Mouse (Mus musculus) heart, postnatal 4 days (tissue): Measurements from ENCODE around the gene Capg. TPM values are rescaled to one million over a fixed set of nuclear protein-coding genes. Genes with fewer than 3 reads are reported as not detected.

Source experiments
- DNase-seq: peaks from one replicate; pipeline ENCODE4 v3.0.0; 2021
- total RNA-seq, 2 experiments: library from RNA; stranded (reverse); gene quantifications; 2 replicates each; pipeline ENCODE4 v1.2.3; 2021

Capg gene
- total RNA-seq, 2 experiments from 2014 or later, result 11.5 to 12.9 TPM

DNA sequence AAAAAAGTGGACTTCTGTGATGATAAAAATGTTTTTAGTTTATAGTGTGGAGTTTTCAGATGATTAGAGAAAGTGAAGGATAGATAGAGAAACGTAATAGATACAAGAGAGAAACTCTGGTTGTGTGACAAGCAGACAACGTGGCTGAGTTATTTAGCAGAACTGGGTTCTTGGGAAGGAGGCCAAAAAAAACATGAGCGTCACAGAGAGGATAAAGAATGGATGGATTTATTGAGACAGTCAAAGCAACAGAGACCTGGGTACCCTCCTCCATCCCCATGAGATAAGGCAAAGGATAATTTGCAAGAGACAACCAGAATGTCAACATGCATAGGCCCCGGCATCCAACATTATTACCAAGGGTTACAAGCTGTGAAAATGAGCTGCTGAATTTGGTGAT, 66.1 kb downstream of the Capg start:
- DNase-seq, result no peak

Other genes with a start within 250 kb of the Capg start
- not detected for gene Sftpb, start 239.8 kb upstream of the Capg start, total RNA-seq
- gene Usp39, start 199.2 kb upstream of the Capg start, total RNA-seq, result 10 to 100 TPM; 28.1 to 29.1 TPM
- 10 to 100 TPM; 12.7 to 13.0 TPM for gene 0610030E20Rik, start 197.1 kb upstream of the Capg start, total RNA-seq
- gene Tmem150a, start 188.9 kb upstream of the Capg start, total RNA-seq, result 10 to 100 TPM in 1 of 2 experiments, 1 to 10 TPM in 1; 9.8 to 12.3 TPM
- 10 to 100 TPM; 41.1 to 42.4 TPM for gene Rnf181, start 177.4 kb upstream of the Capg start, total RNA-seq
- 10 to 100 TPM; 33.4 to 36.0 TPM for gene Vamp5, start 163.9 kb upstream of the Capg start, total RNA-seq
- 100 to 1,000 TPM; 105 to 121 TPM for gene Vamp8, start 153.7 kb upstream of the Capg start, total RNA-seq
- gene Ggcx, start 130.1 kb upstream of the Capg start, total RNA-seq, result 10 to 100 TPM; 26.8 to 28.2 TPM
- 100 to 1,000 TPM; 239 to 255 TPM for gene Mat2a, start 104.8 kb upstream of the Capg start, total RNA-seq
- under 1 TPM in 1 of 2 experiments, not detected in 1; 0.20 TPM for gene Sh2d6, start 22.7 kb upstream of the Capg start, total RNA-seq
- 10 to 100 TPM in 1 of 2 experiments, 1 to 10 TPM in 1; 7.6 to 10.2 TPM for gene Elmod3, start 54.0 kb downstream of the Capg start, total RNA-seq
- 100 to 1,000 TPM in 1 of 2 experiments, 10 to 100 TPM in 1; 91.3 to 105 TPM for gene Retsat, start 54.1 kb downstream of the Capg start, total RNA-seq
- gene Tgoln1, start 72.6 kb downstream of the Capg start, total RNA-seq, result 10 to 100 TPM; 31.2 to 32.5 TPM
- 10 to 100 TPM; 24.2 to 26.5 TPM for gene Tcf7l1, start 244.9 kb downstream of the Capg start, total RNA-seq